Comparison of ENCODE assay signal across 15 mouse cellular contexts in genomic region chr19:24393920-24394319, GRCm38 (mm10).
"Had no signal": no experiment of that assay in that cellular context is flagged by ENCODE, and none has a peak within 500 bp of the region (broad histone marks: within the 10 kb centered on the region; RNA-seq: fewer than 3 reads in every experiment).

No protein-coding gene starts in this region.

- H3K27ac ChIP-seq: left cerebral cortex, adult 2 months; limb, embryonic 10.5 days; liver, embryonic 15.5 days; macrophage; midbrain, embryonic 15.5 days; neural tube, embryonic 13.5 days had no signal

- H3K36me3 ChIP-seq: limb, embryonic 10.5 days; liver, embryonic 15.5 days; midbrain, embryonic 15.5 days; neural tube, embryonic 13.5 days had no signal

- H3K4me3 ChIP-seq: left cerebral cortex, adult 2 months; limb, embryonic 10.5 days; liver, embryonic 15.5 days; megakaryocyte, embryonic 14.5 days; midbrain, embryonic 15.5 days; neural tube, embryonic 13.5 days had no signal

- DNase-seq: kidney, postnatal 10 days; kidney, postnatal 4 days; lung, adult 2 months; retina, postnatal 1 day; thymus, postnatal 4 days had no signal

- H3K9ac ChIP-seq: liver, embryonic 15.5 days; midbrain, embryonic 15.5 days; neural tube, embryonic 13.5 days had no signal

- H3K4me1 ChIP-seq: liver, embryonic 15.5 days had no signal

- ATAC-seq: lung, postnatal 0 days; midbrain, embryonic 15.5 days had no signal

- H3K4me2 ChIP-seq: liver, embryonic 11.5 days; liver, embryonic 15.5 days; midbrain, embryonic 11.5 days; midbrain, embryonic 15.5 days; neural tube, embryonic 13.5 days had no signal

- H3K9me3 ChIP-seq: limb, embryonic 10.5 days; liver, embryonic 15.5 days; megakaryocyte, embryonic 14.5 days; midbrain, embryonic 15.5 days; neural tube, embryonic 13.5 days had no signal

- H3K27me3 ChIP-seq: liver, embryonic 15.5 days; megakaryocyte, embryonic 14.5 days; midbrain, embryonic 15.5 days; neural tube, embryonic 13.5 days had no signal
